Mouse (Mus musculus) liver, embryonic 14.5 days (tissue): ENCODE data around the gene Rab4a.

Experiments used
- CTCF ChIP-seq: IDR thresholded peaks from 2 replicates; pipeline ENCODE4 v1.5.1; 2016; ENCODE audit warnings: antibody characterized with exemption, low read depth, control low read depth
- EP300 ChIP-seq: IDR thresholded peaks from 2 replicates; pipeline ENCODE4 v1.6.1; 2016; ENCODE audit warnings: antibody characterized with exemption, low read depth

DNA sequence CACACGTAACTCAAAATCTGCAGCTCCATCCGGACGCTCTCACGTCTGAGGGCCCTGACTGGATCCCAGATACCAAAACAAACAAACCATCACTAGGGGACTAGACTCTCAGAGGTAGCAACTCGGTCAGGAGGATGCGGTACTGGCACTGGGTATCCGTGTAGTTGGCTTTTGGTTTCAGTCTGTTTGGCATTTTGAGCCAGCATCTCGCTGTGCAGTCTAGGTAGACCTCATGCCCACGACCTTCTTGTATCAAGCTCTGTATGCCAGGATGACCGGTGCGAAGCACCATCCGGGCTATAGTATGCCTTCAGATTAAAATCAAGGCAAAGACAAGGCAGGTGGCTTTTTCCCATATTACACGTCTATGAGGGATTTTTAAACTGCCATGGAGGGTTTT is 21.7 kb downstream of the Rab4a start:
- TF ChIP-seq CTCF (no peak), EP300 (no peak)
